Mouse (Mus musculus) adrenal gland, postnatal 0 days (tissue): ENCODE results near the gene Olfr455. TPM values are rescaled to one million over a fixed set of nuclear protein-coding genes. Genes with fewer than 3 reads are reported as not detected.

Experiments
- polyA plus RNA-seq: library from polyadenylated mRNA; unstranded; fragments of >200 nt; fragmentation: Nextera tagmentation; extraction: Ambion mirVana; gene quantifications from 2 replicates; pipeline ENCODE4 v1.2.1, GENCODE M21; 2015

The Olfr455 gene
- polyA plus RNA-seq = 0.11 and 0.14 TPM in 2 replicates

DNA sequence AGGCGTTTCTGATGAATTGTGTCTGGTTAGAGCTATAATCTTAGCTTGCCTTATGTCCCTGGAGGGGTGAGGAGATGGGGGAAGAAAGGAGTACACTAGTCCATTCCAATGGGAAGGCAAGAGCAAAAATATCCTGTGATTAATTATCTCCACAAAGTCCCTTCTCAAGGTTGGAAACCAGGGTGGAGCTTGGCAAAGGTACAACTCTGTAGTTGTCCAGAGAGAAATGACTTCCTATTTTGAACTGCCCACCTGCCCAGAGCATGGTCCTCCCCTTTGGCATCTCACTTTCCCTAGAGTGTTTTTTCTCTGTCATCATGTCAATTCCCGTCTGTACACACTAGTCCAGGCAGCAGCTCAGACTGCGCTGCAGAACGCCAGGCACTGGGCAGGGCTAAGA lies at the start of gene Olfr455:
Gene Olfr455 (minus strand): TSS at position 127 of the 400 bp plus-strand sequence.

GRCm38 (mm10) chr6:42487114-42487513 lies 60.3 kb downstream of the Olfr455 start, which contains the start of gene Olfr456:
TSS of gene Olfr456 (minus strand) at chr6:42487214.

Other genes starting within 250 kb of the Olfr455 start
- 0.35 and 0.96 TPM in 2 replicates for gene Fam131b, start 222.9 kb downstream of the Olfr455 start, polyA plus RNA-seq
- 103 and 107 TPM in 2 replicates for gene Zyx, start 198.0 kb downstream of the Olfr455 start, polyA plus RNA-seq
- gene Epha1, start 174.3 kb downstream of the Olfr455 start, polyA plus RNA-seq = 1.5 TPM in 2 replicates
- not detected in 2 replicates for gene Tas2r143, start 147.3 kb downstream of the Olfr455 start, polyA plus RNA-seq
- not detected in 2 replicates for gene Tas2r135, start 142.2 kb downstream of the Olfr455 start, polyA plus RNA-seq
- 0.15 TPM in 1 of 2 replicates, not detected in the other for gene Tas2r126, start 113.1 kb downstream of the Olfr455 start, polyA plus RNA-seq
- not detected in 2 replicates for gene Olfr458, start 82.4 kb downstream of the Olfr455 start, polyA plus RNA-seq
- gene Olfr457, start 71.3 kb downstream of the Olfr455 start, polyA plus RNA-seq = not detected in 2 replicates
- gene Olfr456, start 60.4 kb downstream of the Olfr455 start, polyA plus RNA-seq = 0.39 and 0.59 TPM in 2 replicates
- gene Tcaf3, start 50.1 kb upstream of the Olfr455 start, polyA plus RNA-seq = 0.07 TPM in 1 of 2 replicates, not detected in the other
- gene Tcaf2, start 97.7 kb upstream of the Olfr455 start, polyA plus RNA-seq = 2.0 and 2.4 TPM in 2 replicates
- 59.8 and 62.1 TPM in 2 replicates for gene Tcaf1, start 162.5 kb upstream of the Olfr455 start, polyA plus RNA-seq
- gene Olfr453, start 191.8 kb upstream of the Olfr455 start, polyA plus RNA-seq = not detected in 2 replicates
- gene Olfr38, start 208.8 kb upstream of the Olfr455 start, polyA plus RNA-seq = not detected in 2 replicates
- not detected in 2 replicates for gene Olfr452, start 237.5 kb upstream of the Olfr455 start, polyA plus RNA-seq